Mouse (Mus musculus) skeletal muscle tissue, adult 2 months (tissue): Measurements from ENCODE around the gene Mup17.
"Not testable (repeated sequence)": the region's sequence is repeated elsewhere in the genome, so short reads cannot be mapped to it uniquely, and the experiment has no call there.

Experiments
- DNase-seq: peaks from one replicate; pipeline ENCODE4 v3.0.0-alpha.2; 2012; ENCODE audit warnings: low read depth, low spot score

Mup17 gene

GRCm38 (mm10) chr4:61595771-61596170 is at the start of gene Mup17:
Gene Mup17 (minus strand): TSS chr4:61595871.
- not testable (repeated sequence) for DNase-seq

GRCm38 (mm10) chr4:61571561-61571960 is 24.1 kb downstream of the Mup17 start:
- not testable (repeated sequence) for DNase-seq

- DNase-seq: not testable (repeated sequence)
Observed at GRCm38 (mm10) chr4:61555887-61556286, 39.8 kb downstream of the Mup17 start.
